Mouse (Mus musculus) forebrain, embryonic 11.5 days (tissue): ENCODE data around the gene Vstm2l. TPM values are rescaled to one million over a fixed set of nuclear protein-coding genes. Genes with fewer than 3 reads are reported as not detected.
A peak's percentile ranks its signal among the peaks of the same experiment; 100 is the strongest.

Experiments
- ATAC-seq: fragments of 200-750 bp; cut with Nextera tagmentation; replicated peaks from 2 replicates; pipeline ENCODE4 v1.8.0; 2017; ENCODE audit warnings: moderate TSS enrichment; ENCODE audit not compliant: low FRiP score
- DNase-seq: peaks from one replicate; pipeline ENCODE4 v3.0.0-alpha.2; 2017; ENCODE audit warnings: low spot score
- H3K27ac ChIP-seq: fragments of 300-500 bp; sonication (generic); 2 replicates; pipeline ENCODE4 v1.5.1; 2014; ENCODE audit warnings: low read depth, low read length
- H3K27me3 ChIP-seq: fragments of 300-500 bp; sonication (generic); 2 replicates; pipeline ENCODE4 v1.6.1; 2014; ENCODE audit warnings: mild to moderate bottlenecking, low read length, mixed read lengths; ENCODE audit not compliant: control insufficient read depth, insufficient read depth
- H3K36me3 ChIP-seq: fragments of 300-500 bp; sonication (generic); 2 replicates; pipeline ENCODE4 v1.6.1; 2014; ENCODE audit warnings: mild to moderate bottlenecking, low read length, moderate library complexity, mixed read lengths; ENCODE audit not compliant: control insufficient read depth, insufficient read depth
- H3K4me1 ChIP-seq: fragments of 300-500 bp; sonication (generic); replicated peaks from 2 replicates; pipeline ENCODE4 v1.6.1; 2014; ENCODE audit warnings: low read length, mixed read lengths; ENCODE audit not compliant: control insufficient read depth, insufficient read depth
- H3K4me2 ChIP-seq: fragments of 300-500 bp; sonication (generic); 2 replicates; pipeline ENCODE4 v1.6.1; 2014; ENCODE audit warnings: low read depth, mild to moderate bottlenecking, low read length, moderate library complexity, mixed read lengths; ENCODE audit not compliant: severe bottlenecking
- H3K4me3 ChIP-seq: fragments of 300-500 bp; sonication (generic); 2 replicates; pipeline ENCODE4 v1.5.1; 2014; ENCODE audit warnings: low read depth, low read length
- H3K9ac ChIP-seq: fragments of 300-500 bp; sonication (generic); 2 replicates; pipeline ENCODE4 v1.6.1; 2014; ENCODE audit warnings: low read length
- H3K9me3 ChIP-seq: fragments of 300-500 bp; sonication (generic); 2 replicates; pipeline ENCODE4 v1.6.1; 2016; ENCODE audit warnings: low read length, mixed read lengths; ENCODE audit not compliant: control insufficient read depth
- WGBS: fragments of 180-500 bp; shearing (Covaris S2); extraction: QIAGEN DNeasy Blood & Tissue Kit; methylation state at CpG from one replicate; pipeline ENCODE4 v1.1.7; 2014; 5-methylcytosine and 5-hydroxymethylcytosine counted together
- polyA plus RNA-seq: library from polyadenylated mRNA; unstranded; fragments of >200 nt; fragmentation: Nextera tagmentation; extraction: Ambion mirVana; gene quantifications from 2 replicates; pipeline ENCODE4 v1.2.1, GENCODE M21; 2014

Vstm2l gene
- polyA plus RNA-seq, 1 experiment from 2014 or later: 0.86 TPM

- H3K27ac ChIP-seq: peak overlapping the region; percentile 38; the same call in 1 of the 2 replicates
- H3K4me3 ChIP-seq: no peak overlapping the region
- ATAC-seq (peak; percentile 42; the same call in 1 of the 2 replicates), DNase-seq (no peak)
- H3K9ac ChIP-seq: no peak overlapping the region
- no peaks in the 10 kb centered on the region for H3K27me3 ChIP-seq
- peaks cover 6% of the 10 kb centered on the region for H3K4me1 ChIP-seq
- WGBS: 1% methylated on average over 7 of the region's 7 CpGs
- no peak overlapping the region for H3K4me2 ChIP-seq
- no peaks in the 10 kb centered on the region for H3K36me3 ChIP-seq
- no peaks in the 10 kb centered on the region for H3K9me3 ChIP-seq
These were observed 9.0 kb downstream of the Vstm2l start for GRCm38 (mm10) chr2:157923406-157923805.

- no peak for ATAC-seq
- Histone ChIP-seq H3K27ac (no peak overlapping the region), H3K36me3 (no peaks in the 10 kb centered on the region), H3K4me3 (no peak overlapping the region), H3K4me2 (no peak overlapping the region), H3K4me1 (peaks cover 6% of the 10 kb centered on the region; the same call in 1 of the 2 replicates), H3K9me3 (no peaks in the 10 kb centered on the region), H3K27me3 (no peaks in the 10 kb centered on the region), H3K9ac (no peak overlapping the region)
- DNase-seq: no peak
- 71% methylated on average over 5 of the region's 5 CpGs for WGBS
These were observed 10.1 kb downstream of the Vstm2l start for GRCm38 (mm10) chr2:157924504-157924903.

GRCm38 (mm10) chr2:157926502-157926901 is 12.0 kb downstream of the Vstm2l start:
- DNase-seq (no peak), ATAC-seq (no peak)
- Histone ChIP-seq H3K27ac (no peak overlapping the region), H3K4me1 (peaks cover 6% of the 10 kb centered on the region; the same call in 1 of the 2 replicates), H3K36me3 (no peaks in the 10 kb centered on the region), H3K4me2 (no peak overlapping the region), H3K9ac (no peak overlapping the region), H3K9me3 (no peaks in the 10 kb centered on the region), H3K4me3 (no peak overlapping the region), H3K27me3 (no peaks in the 10 kb centered on the region)
- WGBS: 67% methylated on average over 7 of the region's 7 CpGs

GRCm38 (mm10) chr2:157926927-157927326 is 12.5 kb downstream of the Vstm2l start:
- WGBS: 76% methylated on average over 3 of the region's 3 CpGs
- H3K27me3 ChIP-seq: no peaks in the 10 kb centered on the region

GRCm38 (mm10) chr2:157927397-157927796 is 12.9 kb downstream of the Vstm2l start:
- no peak overlapping the region for H3K27ac ChIP-seq
- no peak overlapping the region for H3K4me3 ChIP-seq
- H3K4me1 ChIP-seq: peaks cover 6% of the 10 kb centered on the region; the same call in 1 of the 2 replicates
- no peak for ATAC-seq
- no peak overlapping the region for H3K4me2 ChIP-seq
- no peaks in the 10 kb centered on the region for H3K27me3 ChIP-seq
- H3K36me3 ChIP-seq: no peaks in the 10 kb centered on the region
- WGBS: 49% methylated on average over 20 of the region's 20 CpGs
- H3K9ac ChIP-seq: no peak overlapping the region
- H3K9me3 ChIP-seq: no peaks in the 10 kb centered on the region
- DNase-seq: no peak

More at GRCm38 (mm10) chr2:157926927-157927326, 12.5 kb downstream of the Vstm2l start:
- no peak for ATAC-seq
- Histone ChIP-seq H3K4me3 (no peak overlapping the region), H3K9me3 (no peaks in the 10 kb centered on the region), H3K27ac (no peak overlapping the region), H3K9ac (no peak overlapping the region), H3K36me3 (no peaks in the 10 kb centered on the region), H3K4me2 (no peak overlapping the region), H3K4me1 (peaks cover 6% of the 10 kb centered on the region; the same call in 1 of the 2 replicates)
- DNase-seq: no peak

GRCm38 (mm10) chr2:157927815-157928214 is 13.4 kb downstream of the Vstm2l start:
- Histone ChIP-seq H3K4me3 (no peak overlapping the region), H3K9ac (no peak overlapping the region), H3K27ac (no peak overlapping the region), H3K9me3 (no peaks in the 10 kb centered on the region), H3K4me1 (peaks cover 6% of the 10 kb centered on the region; the same call in 1 of the 2 replicates), H3K4me2 (no peak overlapping the region), H3K27me3 (no peaks in the 10 kb centered on the region), H3K36me3 (no peaks in the 10 kb centered on the region)
- DNase-seq (no peak), ATAC-seq (no peak)
- WGBS: 29% methylated on average over 2 of the region's 2 CpGs

GRCm38 (mm10) chr2:157932655-157933054 is 18.2 kb downstream of the Vstm2l start:
- no peak overlapping the region for H3K27ac ChIP-seq
- no peak for ATAC-seq
- H3K27me3 ChIP-seq: no peaks in the 10 kb centered on the region
- no peak overlapping the region for H3K4me2 ChIP-seq
- no peak overlapping the region for H3K4me3 ChIP-seq
- DNase-seq: no peak
- no peaks in the 10 kb centered on the region for H3K9me3 ChIP-seq
- H3K4me1 ChIP-seq: no peaks in the 10 kb centered on the region; the same call in 1 of the 2 replicates
- no peaks in the 10 kb centered on the region for H3K36me3 ChIP-seq
- H3K9ac ChIP-seq: no peak overlapping the region
- 81% methylated on average over 4 of the region's 4 CpGs for WGBS

GRCm38 (mm10) chr2:157935444-157936171 is 21.2 kb downstream of the Vstm2l start:
- Histone ChIP-seq H3K36me3 (no peaks in the 10 kb centered on the region), H3K4me3 (no peak overlapping the region), H3K4me1 (no peaks in the 10 kb centered on the region; the same call in 1 of the 2 replicates), H3K27me3 (peaks cover 7% of the 10 kb centered on the region), H3K27ac (no peak overlapping the region), H3K9ac (no peak overlapping the region), H3K4me2 (no peak overlapping the region), H3K9me3 (no peaks in the 10 kb centered on the region)
- DNase-seq (no peak), ATAC-seq (no peak)
- 79% methylated on average over 11 of the region's 11 CpGs for WGBS

- H3K27me3 ChIP-seq: peaks cover 14% of the 10 kb centered on the region
These were observed 22.2 kb downstream of the Vstm2l start for GRCm38 (mm10) chr2:157936676-157937075.

More at GRCm38 (mm10) chr2:157936676-157937075, 22.2 kb downstream of the Vstm2l start:
- Histone ChIP-seq H3K27ac (no peak overlapping the region), H3K4me3 (no peak overlapping the region), H3K4me1 (peaks cover 2% of the 10 kb centered on the region; the same call in 1 of the 2 replicates), H3K4me2 (no peak overlapping the region), H3K36me3 (no peaks in the 10 kb centered on the region), H3K9ac (no peak overlapping the region), H3K9me3 (no peaks in the 10 kb centered on the region)
- no peak for ATAC-seq
- WGBS: 82% methylated on average over 4 of the region's 4 CpGs
- no peak for DNase-seq
